In genomic region chr15:99284527-99285188, GRCm38 (mm10) we compare ENCODE assay signal across 10 mouse cellular contexts. TPM values are rescaled to one million over a fixed set of nuclear protein-coding genes. Genes with fewer than 3 reads are reported as not detected.
DNase-seq lines count a peak whose midpoint lies in the region; ATAC-seq lines count a peak whose summit lies in the region.
"Had no signal": no experiment of that assay in that cellular context is flagged by ENCODE, and none has a peak within 500 bp of the region (broad histone marks: within the 10 kb centered on the region; RNA-seq: fewer than 3 reads in every experiment).

No protein-coding gene starts in this region.

- no peak overlapping the region for H3K27ac ChIP-seq in kidney, embryonic 16.5 days (ENCODE audit: low read length)

- H3K9me3 ChIP-seq in kidney, embryonic 16.5 days (ENCODE audit: low read length): no peaks in the 10 kb centered on the region

- peak; percentile 80 for ATAC-seq in kidney, embryonic 16.5 days (ENCODE audit: low FRiP score, low TSS enrichment)
- ATAC-seq in megakaryocyte, adult 5-6 weeks (ENCODE audit: poor library complexity, severe bottlenecking): peak; percentile 91

- intact Hi-C loops in left cerebral cortex, postnatal 36 days (cut with DNase I): no loop called here

- H3K4me3 ChIP-seq in kidney, embryonic 16.5 days (ENCODE audit: low read length): no peak overlapping the region

- 28% methylated on average over 14 of the region's 14 CpGs for WGBS in kidney, embryonic 16.5 days

- H3K27me3 ChIP-seq in kidney, embryonic 16.5 days (ENCODE audit: insufficient read depth, low read length): no peaks in the 10 kb centered on the region

- peak; percentile 28 for DNase-seq in adrenal gland, adult 2 months
- DNase-seq in adrenal gland, postnatal 36 days: no peak
- DNase-seq in c-Kit-positive CD71-positive TER-119-positive erythroid progenitor cells, embryonic 14.5 days (ENCODE audit: low spot score): peak; percentile 52
- no peak for DNase-seq in layer of hippocampus, adult 9-11 months
- DNase-seq in gastrocnemius, postnatal 4 days (ENCODE audit: low spot score in 2 of 2): no peak
- no peak for DNase-seq in left cerebral cortex, postnatal 36 days (ENCODE audit: low spot score in 2 of 2)

- no peaks in the 10 kb centered on the region for H3K36me3 ChIP-seq in kidney, embryonic 16.5 days (ENCODE audit: insufficient read depth, low read length)

- peaks cover 4% of the 10 kb centered on the region; the same call in 1 of the 2 replicates for H3K4me1 ChIP-seq in kidney, embryonic 16.5 days (ENCODE audit: insufficient read depth, low read length)

- no peak overlapping the region for H3K4me2 ChIP-seq in kidney, embryonic 16.5 days (replicated peaks; ENCODE audit: low read depth, low read length)

- H3K9ac ChIP-seq in kidney, embryonic 16.5 days (replicated peaks; ENCODE audit: low read length): no peak overlapping the region

RNA-seq across cellular contexts. Expression of gene Prpf40b, which starts 10.2 kb away (rescaled TPM):
- 10 to 100 TPM; 38.8 to 41.0 TPM for total RNA-seq in adrenal gland, adult 2 months (2021)
- polyA plus RNA-seq in adrenal gland, adult 2 months (2012; rRNA removed): 84.1 and 106 TPM in 2 replicates
- 10 to 100 TPM; 38.0 to 49.6 TPM for total RNA-seq in adrenal gland, postnatal 36 days (2021)
- polyA plus RNA-seq in kidney, embryonic 16.5 days (2015; fragmentation: Nextera tagmentation; extraction: Ambion mirVana): 62.2 and 67.5 TPM in 2 replicates
- total RNA-seq in megakaryocyte, adult 5-6 weeks (2015): 0.27 and 0.89 TPM in 2 replicates
- total RNA-seq in megakaryocyte, adult 5-6 weeks (2017): 0.12 and 1.1 TPM in 2 replicates
- 10 to 100 TPM; 32.6 to 34.5 TPM for total RNA-seq in gastrocnemius, postnatal 4 days (2021)
- total RNA-seq in left cerebral cortex, postnatal 36 days (2021): 100 to 1,000 TPM in 1 of 2 experiments, 10 to 100 TPM in 1; 88.1 to 104 TPM

RNA-seq across cellular contexts. Expression of gene Fam186b, which starts 11.0 kb away (rescaled TPM):
- total RNA-seq in adrenal gland, adult 2 months (2021): 1 to 10 TPM; 1.4 to 3.1 TPM
- polyA plus RNA-seq in adrenal gland, adult 2 months (2012; rRNA removed): 1.1 and 1.6 TPM in 2 replicates
- total RNA-seq in adrenal gland, postnatal 36 days (2021): 1 to 10 TPM; 3.0 to 3.5 TPM
- 0.21 and 0.30 TPM in 2 replicates for polyA plus RNA-seq in kidney, embryonic 16.5 days (2015; fragmentation: Nextera tagmentation; extraction: Ambion mirVana)
- total RNA-seq in megakaryocyte, adult 5-6 weeks (2015): not detected in 2 replicates
- not detected in 2 replicates for total RNA-seq in megakaryocyte, adult 5-6 weeks (2017)
- total RNA-seq in gastrocnemius, postnatal 4 days (2021): not detected
- 1 to 10 TPM; 1.7 to 1.8 TPM for total RNA-seq in left cerebral cortex, postnatal 36 days (2021)
- total RNA-seq: heart, adult 18-20 months had no signal
- polyA plus RNA-seq: small intestine, adult 2 months had no signal

RNA-seq across cellular contexts. Expression of gene Mcrs1, which starts 32.9 kb away (rescaled TPM):
- total RNA-seq in adrenal gland, adult 2 months (2021): 10 to 100 TPM; 28.5 to 43.5 TPM
- polyA plus RNA-seq in adrenal gland, adult 2 months (2012; rRNA removed): 55.1 and 63.5 TPM in 2 replicates
- total RNA-seq in adrenal gland, postnatal 36 days (2021): 10 to 100 TPM; 37.8 to 48.2 TPM
- polyA plus RNA-seq in kidney, embryonic 16.5 days (2015; fragmentation: Nextera tagmentation; extraction: Ambion mirVana): 177 and 181 TPM in 2 replicates
- 30.6 and 38.3 TPM in 2 replicates for total RNA-seq in megakaryocyte, adult 5-6 weeks (2015)
- total RNA-seq in megakaryocyte, adult 5-6 weeks (2017): 29.4 and 30.4 TPM in 2 replicates
- 10 to 100 TPM; 55.6 to 59.3 TPM for total RNA-seq in gastrocnemius, postnatal 4 days (2021)
- 10 to 100 TPM; 80.9 to 91.9 TPM for total RNA-seq in left cerebral cortex, postnatal 36 days (2021)

RNA-seq across cellular contexts. Expression of gene Kcnh3, which starts 60.0 kb away (rescaled TPM):
- under 1 TPM; 0.86 to 0.97 TPM for total RNA-seq in adrenal gland, adult 2 months (2021)
- 2.1 and 2.5 TPM in 2 replicates for polyA plus RNA-seq in adrenal gland, adult 2 months (2012; rRNA removed)
- 1 to 10 TPM in 1 of 2 experiments, under 1 TPM in 1; 0.40 to 1.2 TPM for total RNA-seq in adrenal gland, postnatal 36 days (2021)
- polyA plus RNA-seq in kidney, embryonic 16.5 days (2015; fragmentation: Nextera tagmentation; extraction: Ambion mirVana): 0.56 and 0.77 TPM in 2 replicates
- total RNA-seq in megakaryocyte, adult 5-6 weeks (2015): not detected in 2 replicates
- not detected in 2 replicates for total RNA-seq in megakaryocyte, adult 5-6 weeks (2017)
- total RNA-seq in gastrocnemius, postnatal 4 days (2021): under 1 TPM; 0.10 to 0.13 TPM
- 100 to 1,000 TPM; 173 to 180 TPM for total RNA-seq in left cerebral cortex, postnatal 36 days (2021)

Comparison
In these comparisons a context has a peak if more than half of its experiments do, and no peak if none do; other contexts are left out.
1. DNase-seq: peak in adrenal gland, adult 2 months (single experiment) and c-Kit-positive CD71-positive TER-119-positive erythroid progenitor cells, embryonic 14.5 days (single experiment); none in adrenal gland, postnatal 36 days (0 of 2), layer of hippocampus, adult 9-11 months (single experiment), gastrocnemius, postnatal 4 days (0 of 2) and left cerebral cortex, postnatal 36 days (0 of 2).
2. RNA of gene Prpf40b, which starts 10.2 kb away (total RNA-seq): 88.1 to 104 TPM in left cerebral cortex, postnatal 36 days, 38.0 to 49.6 TPM in adrenal gland, postnatal 36 days, 38.8 to 41.0 TPM in adrenal gland, adult 2 months and 32.6 to 34.5 TPM in gastrocnemius, postnatal 4 days; 0.12 to 1.1 TPM in megakaryocyte, adult 5-6 weeks; every median in the first group is over 10 times any median in the second.